Mouse (Mus musculus) cortical plate, adult 2 months (tissue): ENCODE measurements at regions not wholly inside any gene's neighbourhood (a gene's known extent, or its start where the extent isn't known, plus 50 kb on each side); places are given as distances from the start of the nearest gene placed in this dataset.

Experiments used
- CTCF ChIP-seq: fragments of 200-500 bp; IDR thresholded peaks from 2 replicates; pipeline ENCODE4 v1.5.1; 2011; ENCODE audit warnings: mild to moderate bottlenecking, control low read depth, low read length; ENCODE audit not compliant: insufficient read depth; ENCODE audit errors: extremely low read depth
- POLR2A ChIP-seq: fragments of 200-500 bp; IDR thresholded peaks from 2 replicates; pipeline ENCODE4 v1.6.1; 2011; ENCODE audit warnings: mild to moderate bottlenecking, low read length, control low read depth; ENCODE audit not compliant: insufficient read depth; ENCODE audit errors: extremely low read depth

GRCm38 (mm10) chr8:26844132-26844808 lies 132.9 kb upstream of the Zfp703 start:
- TF ChIP-seq CTCF (no peak), POLR2A (no peak)
